Mouse (Mus musculus) layer of hippocampus, postnatal 14 days (tissue): Measurements from ENCODE around the gene B4galnt4. TPM values are rescaled to one million over a fixed set of nuclear protein-coding genes. Genes with fewer than 3 reads are reported as not detected.

Experiments used
- DNase-seq, 2 experiments: peaks; one replicate each; pipeline ENCODE4 v3.0.0; 2021 to 2022; ENCODE audit warnings: low spot score in 2 of 2, mixed read lengths in 1 of 2
- total RNA-seq, 2 experiments: library from RNA; stranded (reverse); gene quantifications; 2 replicates each; pipeline ENCODE4 v1.2.3; 2021

Gene B4galnt4
- total RNA-seq, 2 experiments from 2014 or later: 90.0 to 97.9 TPM

- no peak for DNase-seq
These were observed 7.4 kb downstream of the B4galnt4 start for GRCm38 (mm10) chr7:141068351-141068750.

GRCm38 (mm10) chr7:141070058-141070862 lies 9.4 kb downstream of the B4galnt4 start:
- DNase-seq: peak; percentile 79 to 80

GRCm38 (mm10) chr7:141072017-141072745 lies 11.3 kb downstream of the B4galnt4 start:
- DNase-seq: peak; percentile 24 to 54

- DNase-seq: no peak
These were observed 12.9 kb downstream of the B4galnt4 start for GRCm38 (mm10) chr7:141073782-141074181.

GRCm38 (mm10) chr7:141077841-141078240 lies 16.9 kb downstream of the B4galnt4 start, which contains the start of gene Pkp3:
Gene Pkp3 (plus strand): TSS chr7:141078218.
- no peak for DNase-seq

- DNase-seq: no peak
These were observed 18.0 kb downstream of the B4galnt4 start for GRCm38 (mm10) chr7:141078876-141079275.

- DNase-seq: no peak
These were observed 18.9 kb downstream of the B4galnt4 start for GRCm38 (mm10) chr7:141079481-141080449.

- no peak for DNase-seq
These were observed 27.0 kb downstream of the B4galnt4 start for GRCm38 (mm10) chr7:141087894-141088293.

- no peak for DNase-seq
These were observed 27.6 kb downstream of the B4galnt4 start for GRCm38 (mm10) chr7:141088473-141088872.

- no peak for DNase-seq
These were observed 29.3 kb downstream of the B4galnt4 start for GRCm38 (mm10) chr7:141090228-141090627.

GRCm38 (mm10) chr7:141092051-141092735 lies 31.3 kb downstream of the B4galnt4 start:
- peak in 1 of 2 experiments; percentile 41 for DNase-seq

- no peak for DNase-seq
These were observed 33.0 kb downstream of the B4galnt4 start for GRCm38 (mm10) chr7:141093950-141094349.

- no peak for DNase-seq
These were observed 33.7 kb downstream of the B4galnt4 start for GRCm38 (mm10) chr7:141094487-141095205.

GRCm38 (mm10) chr7:141096021-141096420 lies 35.1 kb downstream of the B4galnt4 start:
- no peak for DNase-seq

GRCm38 (mm10) chr7:141096649-141097056 lies 35.7 kb downstream of the B4galnt4 start:
- no peak for DNase-seq

GRCm38 (mm10) chr7:141097177-141097576 lies 36.3 kb downstream of the B4galnt4 start:
- DNase-seq: no peak

- DNase-seq: peak in 1 of 2 experiments; percentile 13
These were observed 39.2 kb downstream of the B4galnt4 start, which contains the start of gene Sigirr for GRCm38 (mm10) chr7:141099911-141100691. Gene Sigirr (minus strand): TSS chr7:141100572.

GRCm38 (mm10) chr7:141103161-141103560 lies 42.3 kb downstream of the B4galnt4 start:
- DNase-seq: no peak

GRCm38 (mm10) chr7:141115874-141116273 lies 55.0 kb downstream of the B4galnt4 start:
- DNase-seq: no peak
